Mouse (Mus musculus) bone marrow, adult 2 months (tissue): Measurements from ENCODE around the gene Itpka. TPM values are rescaled to one million over a fixed set of nuclear protein-coding genes. Genes with fewer than 3 reads are reported as not detected.

Experiments used
- H3K27ac ChIP-seq: fragments of 200-500 bp; 2 replicates; pipeline ENCODE4 v1.5.1; 2012; ENCODE audit warnings: low read depth, mild to moderate bottlenecking, control low read depth, inconsistent platforms, low read length; ENCODE audit not compliant: control insufficient read depth, poor library complexity, insufficient read depth
- H3K4me1 ChIP-seq: fragments of 200-500 bp; 2 replicates; pipeline ENCODE4 v1.6.1; 2011; ENCODE audit warnings: low read length; ENCODE audit not compliant: control insufficient read depth, insufficient read depth
- H3K4me3 ChIP-seq: fragments of 200-500 bp; replicated peaks from 2 replicates; pipeline ENCODE3; 2011; ENCODE audit warnings: mild to moderate bottlenecking, low read depth, low read length, control low read depth; ENCODE audit not compliant: control insufficient read depth
- CTCF ChIP-seq: fragments of 200-500 bp; IDR thresholded peaks from 2 replicates; pipeline ENCODE4 v1.5.1; 2011; ENCODE audit warnings: low read length, control low read depth; ENCODE audit not compliant: control insufficient read depth, insufficient read depth
- POLR2A ChIP-seq: fragments of 200-500 bp; IDR thresholded peaks from 2 replicates; pipeline ENCODE4 v1.6.1; 2011; ENCODE audit warnings: low read depth, mild to moderate bottlenecking, control low read depth, low read length, borderline replicate concordance; ENCODE audit not compliant: control insufficient read depth
- WGBS: fragments of 180-500 bp; shearing (Covaris S2); methylation state at CpG from one replicate; pipeline ENCODE4 v1.1.7; 2018; 5-methylcytosine and 5-hydroxymethylcytosine counted together
- polyA plus RNA-seq: library from polyadenylated mRNA; stranded (reverse); fragments of >200 nt; gene quantifications from 2 replicates; pipeline ENCODE4 v1.2.4, GENCODE M21; 2011; ENCODE audit warnings: low replicate concordance; ENCODE audit not compliant: missing spikeins, insufficient read depth, insufficient read length

Gene Itpka
- polyA plus RNA-seq, 1 experiment, result not detected

- 1% methylated on average over 74 of the region's 89 CpGs for WGBS
- no peaks in the 10 kb centered on the region for H3K4me1 ChIP-seq
- H3K4me3 ChIP-seq, result no peak overlapping the region
- no peak overlapping the region for H3K27ac ChIP-seq
- no peak for TF ChIP-seq POLR2A
- no peak for TF ChIP-seq CTCF
Observed at GRCm38 (mm10) chr2:119799181-119799960, 57.2 kb downstream of the Itpka start.

GRCm38 (mm10) chr2:119799961-119800550, 57.9 kb downstream of the Itpka start:
- H3K4me3 ChIP-seq, result no peak overlapping the region
- TF ChIP-seq POLR2A (no peak), CTCF (no peak)
- H3K4me1 ChIP-seq, result no peaks in the 10 kb centered on the region
- WGBS, result under 1% methylated on average over 27 of the region's 27 CpGs
- no peak overlapping the region for H3K27ac ChIP-seq

Other genes with a start within 250 kb of the Itpka start
- 1.0 TPM in 1 of 2 replicates, not detected in the other for gene Exd1, start 194.7 kb upstream of the Itpka start, polyA plus RNA-seq
- gene Chp1, start 194.6 kb upstream of the Itpka start, polyA plus RNA-seq, result 31.5 and 36.0 TPM in 2 replicates
- 62.0 and 65.0 TPM in 2 replicates for gene Nusap1, start 124.0 kb upstream of the Itpka start, polyA plus RNA-seq
- gene Oip5, start 123.9 kb upstream of the Itpka start, polyA plus RNA-seq, result 13.0 and 22.2 TPM in 2 replicates
- gene Ndufaf1, start 79.5 kb upstream of the Itpka start, polyA plus RNA-seq, result 5.3 and 7.8 TPM in 2 replicates
- 14.6 and 18.3 TPM in 2 replicates for gene Rtf1, start 67.3 kb upstream of the Itpka start, polyA plus RNA-seq
- gene Ltk, start 18.1 kb downstream of the Itpka start, polyA plus RNA-seq, result 0.47 and 1.3 TPM in 2 replicates
- gene Rpap1, start 45.2 kb downstream of the Itpka start, polyA plus RNA-seq, result 5.9 and 12.6 TPM in 2 replicates
- 0.75 and 4.2 TPM in 2 replicates for gene Tyro3, start 55.4 kb downstream of the Itpka start, polyA plus RNA-seq
- 11.3 and 22.1 TPM in 2 replicates for gene Mga, start 154.9 kb downstream of the Itpka start, polyA plus RNA-seq
- gene Mapkbp1, start 230.4 kb downstream of the Itpka start, polyA plus RNA-seq, result 2.1 and 6.6 TPM in 2 replicates